Mouse (Mus musculus) heart, postnatal 14 days (tissue): ENCODE results near the gene Prdm10. TPM values are rescaled to one million over a fixed set of nuclear protein-coding genes. Genes with fewer than 3 reads are reported as not detected.

Experiments
- DNase-seq, 2 experiments: peaks; one replicate each; pipeline ENCODE4 v3.0.0; 2021 to 2022
- intact Hi-C: fragments of 180-260 bp; cut with DNase I; formaldehyde crosslinking; loops from one replicate; pipeline ENCODE4 v1.15.1; 2025
- total RNA-seq, 2 experiments: library from RNA; stranded (reverse); gene quantifications; 2 replicates each; pipeline ENCODE4 v1.2.3; 2021

The Prdm10 gene
- total RNA-seq, 2 experiments from 2014 or later = 5.4 to 5.5 TPM

- intact Hi-C loops = loop anchor here (2.0 to 5.0 kb wide), 2 partner anchors 138 to 266 kb away; partner anchors contain the start of gene Aplp2
Measured at GRCm38 (mm10) chr9:31348458-31348857, 68.1 kb downstream of the Prdm10 start.

GRCm38 (mm10) chr9:31348915-31349314, 68.6 kb downstream of the Prdm10 start:
- intact Hi-C loops = loop anchor here (1.0 to 5.0 kb wide), 3 partner anchors 138 to 267 kb away; partner anchors contain the start of gene Aplp2
- peak; percentile 78 to 83 for DNase-seq

More at GRCm38 (mm10) chr9:31348458-31348857, 68.1 kb downstream of the Prdm10 start:
- DNase-seq = no peak

- DNase-seq = no peak
- intact Hi-C loops = no loop called here
Measured at GRCm38 (mm10) chr9:31352716-31353115, 72.4 kb downstream of the Prdm10 start.

- no peak for DNase-seq
- intact Hi-C loops = no loop called here
Measured at GRCm38 (mm10) chr9:31353518-31353917, 73.2 kb downstream of the Prdm10 start.

GRCm38 (mm10) chr9:31354051-31354450, 73.7 kb downstream of the Prdm10 start:
- intact Hi-C loops = no loop called here

GRCm38 (mm10) chr9:31363698-31364609, 83.6 kb downstream of the Prdm10 start:
- intact Hi-C loops = no loop called here
- DNase-seq = peak in 1 of 2 experiments; percentile 28

More at GRCm38 (mm10) chr9:31354051-31354450, 73.7 kb downstream of the Prdm10 start:
- no peak for DNase-seq

GRCm38 (mm10) chr9:31365086-31365485, 84.7 kb downstream of the Prdm10 start:
- intact Hi-C loops = no loop called here
- no peak for DNase-seq

GRCm38 (mm10) chr9:31371740-31372139, 91.4 kb downstream of the Prdm10 start:
- DNase-seq = no peak
- intact Hi-C loops = no loop called here

- intact Hi-C loops = no loop called here
- no peak for DNase-seq
Measured at GRCm38 (mm10) chr9:31376661-31377060, 96.3 kb downstream of the Prdm10 start.

GRCm38 (mm10) chr9:31384786-31385499, 104.6 kb downstream of the Prdm10 start:
- no peak for DNase-seq
- intact Hi-C loops = no loop called here

GRCm38 (mm10) chr9:31385500-31385869, 105.1 kb downstream of the Prdm10 start:
- intact Hi-C loops = no loop called here
- DNase-seq = no peak

GRCm38 (mm10) chr9:31385947-31386354, 105.6 kb downstream of the Prdm10 start, which contains the start of gene Nfrkb:
TSS of gene Nfrkb (plus strand) at chr9:31386192.
- intact Hi-C loops = no loop called here
- DNase-seq = peak; percentile 96 to 97

- intact Hi-C loops = no loop called here
- no peak for DNase-seq
Measured at GRCm38 (mm10) chr9:31386368-31387180, 106.2 kb downstream of the Prdm10 start.

- intact Hi-C loops = no loop called here
- DNase-seq = no peak
Measured at GRCm38 (mm10) chr9:31387206-31387605, 106.9 kb downstream of the Prdm10 start.

- peak; percentile 73 to 85 for DNase-seq
Measured at GRCm38 (mm10) chr9:31400441-31400840, 120.1 kb downstream of the Prdm10 start.

GRCm38 (mm10) chr9:31404311-31404710, 124.0 kb downstream of the Prdm10 start:
- DNase-seq = no peak
- intact Hi-C loops = loop anchor here (5.0 kb wide), 1 partner anchor 252 kb away; no protein-coding TSS in a partner anchor

More at GRCm38 (mm10) chr9:31400441-31400840, 120.1 kb downstream of the Prdm10 start:
- intact Hi-C loops = loop anchor here (5.0 kb wide), 1 partner anchor 248 kb away; no protein-coding TSS in a partner anchor

GRCm38 (mm10) chr9:31405217-31405616, 124.9 kb downstream of the Prdm10 start:
- intact Hi-C loops = loop anchor here (5.0 kb wide), 1 partner anchor 137 kb away; no protein-coding TSS in a partner anchor
- DNase-seq = peak; percentile 17 to 26

GRCm38 (mm10) chr9:31412165-31412564, 131.8 kb downstream of the Prdm10 start:
- intact Hi-C loops = no loop called here
- no peak for DNase-seq

- intact Hi-C loops = no loop called here
Measured at GRCm38 (mm10) chr9:31418821-31419220, 138.5 kb downstream of the Prdm10 start.

GRCm38 (mm10) chr9:31422143-31422542, 141.8 kb downstream of the Prdm10 start:
- intact Hi-C loops = no loop called here
- DNase-seq = no peak

More at GRCm38 (mm10) chr9:31418821-31419220, 138.5 kb downstream of the Prdm10 start:
- no peak for DNase-seq
